Mouse (Mus musculus) neural tube, embryonic 11.5 days (tissue): Measurements from ENCODE around the gene Pi4kb. TPM values are rescaled to one million over a fixed set of nuclear protein-coding genes. Genes with fewer than 3 reads are reported as not detected.

Source experiments
- ATAC-seq: fragments of 200-750 bp; cut with Nextera tagmentation; 2 replicates; pipeline ENCODE4 v1.8.0; 2017; ENCODE audit warnings: moderate number of reproducible peaks, mild to moderate bottlenecking, moderate TSS enrichment, moderate library complexity; ENCODE audit not compliant: insufficient read depth, low FRiP score, low TSS enrichment
- DNase-seq: peaks from one replicate; pipeline ENCODE4 v3.0.0-alpha.2; 2015; ENCODE audit warnings: low spot score
- H3K27ac ChIP-seq: fragments of 300-500 bp; sonication (generic); 2 replicates; pipeline ENCODE4 v1.5.1; 2014; ENCODE audit warnings: low read depth, mild to moderate bottlenecking, low read length
- H3K27me3 ChIP-seq: fragments of 300-500 bp; sonication (generic); 2 replicates; pipeline ENCODE4 v1.6.1; 2014; ENCODE audit warnings: mild to moderate bottlenecking, low read length, mixed read lengths; ENCODE audit not compliant: control insufficient read depth, insufficient read depth
- H3K36me3 ChIP-seq: fragments of 300-500 bp; sonication (generic); 2 replicates; pipeline ENCODE4 v1.6.1; 2014; ENCODE audit warnings: mild to moderate bottlenecking, low read length, moderate library complexity, mixed read lengths; ENCODE audit not compliant: control insufficient read depth, insufficient read depth
- H3K4me1 ChIP-seq: fragments of 300-500 bp; sonication (generic); 2 replicates; pipeline ENCODE4 v1.6.1; 2014; ENCODE audit warnings: low read length, mixed read lengths; ENCODE audit not compliant: control insufficient read depth, insufficient read depth
- H3K4me2 ChIP-seq: fragments of 300-500 bp; sonication (generic); 2 replicates; pipeline ENCODE4 v1.6.1; 2014; ENCODE audit warnings: low read depth, mild to moderate bottlenecking, moderate library complexity
- H3K4me3 ChIP-seq: fragments of 300-500 bp; sonication (generic); 2 replicates; pipeline ENCODE4 v1.5.1; 2014; ENCODE audit warnings: low read depth, low read length
- H3K9ac ChIP-seq: fragments of 300-500 bp; sonication (generic); 2 replicates; pipeline ENCODE4 v1.6.1; 2014; ENCODE audit warnings: mild to moderate bottlenecking, low read length
- H3K9me3 ChIP-seq: fragments of 300-500 bp; sonication (generic); 2 replicates; pipeline ENCODE4 v1.6.1; 2016; ENCODE audit warnings: low read length; ENCODE audit not compliant: control insufficient read depth
- WGBS: fragments of 180-500 bp; shearing (Covaris S2); extraction: QIAGEN DNeasy Blood & Tissue Kit; methylation state at CpG from one replicate; pipeline ENCODE4 v1.1.7; 2014; 5-methylcytosine and 5-hydroxymethylcytosine counted together
- polyA plus RNA-seq: library from polyadenylated mRNA; unstranded; fragments of >200 nt; fragmentation: Nextera tagmentation; extraction: Ambion mirVana; gene quantifications from 2 replicates; pipeline ENCODE4 v1.2.1, GENCODE M21; 2014

Pi4kb gene
- polyA plus RNA-seq, 1 experiment from 2014 or later: 24.8 TPM

DNA sequence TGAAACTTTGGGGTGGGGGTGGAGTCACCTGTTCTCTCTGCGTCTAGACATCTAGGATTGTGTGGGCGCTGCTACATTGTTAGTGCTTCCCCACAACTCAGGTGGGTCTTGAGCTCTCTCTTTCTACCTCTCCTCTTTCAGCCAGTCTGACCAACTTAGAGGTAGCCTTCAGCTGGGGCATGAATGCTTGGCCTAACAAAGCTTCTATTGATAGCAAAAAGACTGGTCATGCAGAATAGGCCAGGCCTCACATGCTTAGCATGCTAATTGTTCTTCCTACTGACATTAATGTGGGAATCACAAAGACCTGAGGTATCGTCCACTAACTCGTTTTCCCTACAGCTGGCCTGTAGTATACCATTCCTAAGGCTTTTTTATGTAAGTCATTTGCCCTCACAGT is 28.0 kb downstream of the Pi4kb start:
- Histone ChIP-seq H3K9me3 (no peaks in the 10 kb centered on the region), H3K4me2 (no peak overlapping the region), H3K27me3 (no peaks in the 10 kb centered on the region), H3K9ac (no peak overlapping the region), H3K4me3 (no peak overlapping the region), H3K4me1 (no peaks in the 10 kb centered on the region), H3K27ac (no peak overlapping the region), H3K36me3 (peaks cover 9% of the 10 kb centered on the region)
- ATAC-seq (peak; percentile 81), DNase-seq (no peak)
- 68% methylated on average over 4 of the region's 4 CpGs for WGBS

DNA sequence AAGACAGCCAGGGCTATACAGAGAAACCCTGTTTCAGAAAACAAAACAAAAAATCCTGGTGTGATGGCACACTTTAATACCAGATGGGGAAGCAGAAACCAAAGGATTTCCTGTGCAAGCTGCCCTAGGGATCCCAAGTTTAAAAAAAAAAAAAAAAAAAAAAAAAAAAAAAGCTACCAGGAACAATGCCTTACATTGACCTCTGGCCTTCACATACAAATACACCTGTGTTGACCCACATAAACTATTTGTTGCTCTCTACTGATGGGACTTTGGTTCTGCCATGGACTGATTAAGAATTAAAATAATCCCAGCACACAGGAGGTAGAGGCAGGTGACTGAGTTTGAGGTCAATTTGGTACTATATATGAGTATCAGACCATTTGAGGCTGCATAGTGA is 28.7 kb downstream of the Pi4kb start:
- Histone ChIP-seq H3K4me1 (no peaks in the 10 kb centered on the region), H3K4me2 (no peak overlapping the region), H3K27me3 (no peaks in the 10 kb centered on the region), H3K9ac (no peak overlapping the region), H3K9me3 (no peaks in the 10 kb centered on the region), H3K36me3 (peaks cover 15% of the 10 kb centered on the region), H3K27ac (no peak overlapping the region), H3K4me3 (no peak overlapping the region)
- no peak for ATAC-seq
- DNase-seq: no peak

DNA sequence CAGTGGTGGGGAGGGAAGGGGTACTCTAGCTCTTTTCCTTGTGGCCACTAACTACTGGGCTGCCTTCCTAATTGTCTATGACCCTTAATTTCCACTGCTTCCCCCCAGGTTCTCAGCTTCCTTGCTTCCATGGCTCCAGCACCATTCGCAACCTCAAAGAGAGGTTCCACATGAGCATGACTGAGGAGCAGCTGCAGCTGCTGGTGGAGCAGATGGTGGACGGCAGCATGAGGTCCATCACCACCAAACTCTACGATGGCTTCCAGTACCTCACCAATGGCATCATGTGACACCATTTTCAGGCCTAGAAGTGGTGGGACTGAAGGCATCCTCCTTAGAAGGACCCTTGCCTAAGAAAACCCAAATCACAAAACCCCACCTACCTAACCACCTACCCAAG is 31.1 kb downstream of the Pi4kb start:
- H3K9ac ChIP-seq: no peak overlapping the region
- DNase-seq: no peak
- H3K27me3 ChIP-seq: no peaks in the 10 kb centered on the region
- WGBS: 88% methylated on average over 3 of the region's 3 CpGs
- no peak overlapping the region for H3K4me2 ChIP-seq
- peaks cover 28% of the 10 kb centered on the region for H3K36me3 ChIP-seq
- H3K9me3 ChIP-seq: no peaks in the 10 kb centered on the region
- no peaks in the 10 kb centered on the region for H3K4me1 ChIP-seq
- no peak overlapping the region for H3K4me3 ChIP-seq
- no peak overlapping the region for H3K27ac ChIP-seq
- ATAC-seq: no peak

DNA sequence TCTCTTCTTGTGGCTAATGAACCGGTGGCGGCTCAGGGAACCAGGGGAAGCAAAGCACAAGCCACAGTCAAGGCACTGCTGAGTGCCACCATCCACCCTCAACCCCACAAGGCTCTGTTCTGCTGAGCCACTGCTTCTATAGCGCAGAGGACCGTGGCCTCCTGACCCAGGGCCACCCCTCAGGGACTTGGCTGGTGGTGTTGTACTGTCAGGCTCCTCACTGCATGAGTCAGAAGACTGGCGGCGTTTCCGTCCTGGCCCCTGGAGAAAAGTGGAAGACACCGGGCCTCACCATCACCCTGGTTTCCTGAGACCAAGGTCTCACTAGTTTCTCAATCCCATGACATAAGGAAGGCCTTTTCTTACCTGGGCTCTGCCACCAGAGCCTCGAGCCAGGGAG is 33.2 kb downstream of the Pi4kb start:
- Histone ChIP-seq H3K27ac (no peak overlapping the region), H3K9me3 (no peaks in the 10 kb centered on the region), H3K27me3 (no peaks in the 10 kb centered on the region), H3K36me3 (peaks cover 36% of the 10 kb centered on the region), H3K4me3 (no peak overlapping the region), H3K9ac (no peak overlapping the region), H3K4me1 (no peaks in the 10 kb centered on the region), H3K4me2 (no peak overlapping the region)
- no peak for ATAC-seq
- 87% methylated on average over 9 of the region's 9 CpGs for WGBS
- no peak for DNase-seq

DNA sequence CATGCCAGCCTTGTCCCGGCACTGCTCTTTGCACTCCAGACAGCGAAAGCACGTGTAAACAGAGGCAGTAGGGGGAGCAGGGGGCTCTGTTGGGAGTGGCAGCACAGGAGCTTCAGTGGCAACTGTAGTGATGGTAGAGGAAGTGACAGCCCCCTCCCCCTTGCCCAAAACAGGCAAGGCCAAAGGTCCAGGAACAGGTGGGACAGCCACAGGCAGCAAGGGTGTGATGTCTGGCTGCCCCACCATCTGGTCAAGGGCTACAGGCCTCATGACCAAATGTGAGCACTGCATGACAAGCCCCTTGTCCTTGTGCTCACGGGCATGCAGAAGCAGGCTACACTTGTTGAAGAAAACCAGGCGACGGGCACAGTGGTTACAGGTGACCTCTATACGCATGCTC is 35.9 kb downstream of the Pi4kb start:
- no peaks in the 10 kb centered on the region for H3K27me3 ChIP-seq
- peaks cover 10% of the 10 kb centered on the region for H3K4me1 ChIP-seq
- H3K36me3 ChIP-seq: peaks cover 29% of the 10 kb centered on the region
- WGBS: 84% methylated on average over 7 of the region's 7 CpGs
- no peak for DNase-seq
- no peak for ATAC-seq
- H3K4me3 ChIP-seq: no peak overlapping the region
- H3K27ac ChIP-seq: no peak overlapping the region
- no peaks in the 10 kb centered on the region for H3K9me3 ChIP-seq
- H3K9ac ChIP-seq: no peak overlapping the region
- H3K4me2 ChIP-seq: no peak overlapping the region

DNA sequence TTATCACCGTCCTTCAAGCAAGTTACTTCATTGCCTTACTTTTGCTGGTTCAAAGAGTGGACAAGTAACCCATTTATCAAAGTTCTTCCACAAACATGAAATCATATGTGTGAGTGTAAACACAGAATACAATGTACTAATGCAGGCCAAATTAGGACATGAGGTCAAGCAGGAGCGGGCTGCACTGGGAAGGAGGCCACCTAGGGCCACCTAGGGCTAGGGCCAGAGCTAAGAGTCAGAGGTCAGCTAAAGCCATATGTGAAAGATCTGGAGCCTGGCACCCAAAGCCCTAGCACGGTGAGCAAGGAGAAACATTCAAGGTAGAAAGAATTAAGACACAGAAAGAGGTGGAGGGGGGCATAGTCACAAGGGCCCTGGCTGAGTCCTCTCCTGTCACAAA is 38.5 kb downstream of the Pi4kb start:
- Histone ChIP-seq H3K4me1 (peaks cover 14% of the 10 kb centered on the region), H3K9ac (no peak overlapping the region), H3K9me3 (no peaks in the 10 kb centered on the region), H3K27ac (no peak overlapping the region), H3K4me3 (no peak overlapping the region), H3K27me3 (no peaks in the 10 kb centered on the region), H3K36me3 (peaks cover 23% of the 10 kb centered on the region), H3K4me2 (no peak overlapping the region)
- ATAC-seq (no peak), DNase-seq (no peak)
- 81% methylated on average over 3 of the region's 3 CpGs for WGBS

DNA sequence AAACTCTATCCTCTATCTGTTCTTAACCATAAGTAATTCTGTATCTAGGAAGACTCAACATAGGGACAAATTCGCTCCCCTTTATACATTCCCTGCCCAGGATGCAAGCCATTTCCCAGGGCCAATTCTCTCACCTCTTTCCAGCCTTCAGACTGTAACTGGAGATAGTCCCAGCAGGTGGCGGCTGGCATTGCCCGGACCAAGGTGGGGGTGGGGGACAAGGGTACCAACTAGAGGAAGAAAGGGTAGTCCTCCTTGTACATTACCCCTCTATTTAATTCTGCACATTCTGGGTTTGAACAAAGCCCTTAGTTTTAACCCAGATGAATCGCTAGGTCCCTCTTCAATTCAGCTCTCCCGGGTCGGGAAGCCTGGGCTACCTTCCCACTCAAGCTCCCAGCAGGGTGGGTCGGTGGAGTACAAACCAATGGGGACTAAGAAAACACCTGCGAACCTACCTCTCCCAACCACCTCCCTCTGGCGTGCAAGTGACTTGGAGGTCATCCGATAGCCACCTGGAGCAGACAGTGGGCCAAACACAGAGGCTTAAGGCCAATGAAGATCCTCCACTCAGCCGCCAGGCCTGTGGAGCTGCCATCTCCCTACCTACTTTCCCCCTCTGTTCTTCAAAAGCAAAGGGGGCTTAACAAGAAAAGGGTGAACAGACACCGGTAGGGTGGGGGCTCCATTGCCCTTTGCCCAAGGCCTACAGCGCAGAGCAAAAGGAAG is 39.3 kb downstream of the Pi4kb start:
- Histone ChIP-seq H3K9ac (peak overlapping the region; percentile 84), H3K27me3 (no peaks in the 10 kb centered on the region), H3K4me3 (peak overlapping the region; percentile 92), H3K4me2 (peak overlapping the region; percentile 95), H3K9me3 (no peaks in the 10 kb centered on the region), H3K36me3 (peaks cover 16% of the 10 kb centered on the region), H3K4me1 (peaks cover 14% of the 10 kb centered on the region), H3K27ac (peak overlapping the region; percentile 68; the same call in 1 of the 2 replicates)
- ATAC-seq (no peak), DNase-seq (peak; percentile 24)
- 12% methylated on average over 13 of the region's 13 CpGs for WGBS

DNA sequence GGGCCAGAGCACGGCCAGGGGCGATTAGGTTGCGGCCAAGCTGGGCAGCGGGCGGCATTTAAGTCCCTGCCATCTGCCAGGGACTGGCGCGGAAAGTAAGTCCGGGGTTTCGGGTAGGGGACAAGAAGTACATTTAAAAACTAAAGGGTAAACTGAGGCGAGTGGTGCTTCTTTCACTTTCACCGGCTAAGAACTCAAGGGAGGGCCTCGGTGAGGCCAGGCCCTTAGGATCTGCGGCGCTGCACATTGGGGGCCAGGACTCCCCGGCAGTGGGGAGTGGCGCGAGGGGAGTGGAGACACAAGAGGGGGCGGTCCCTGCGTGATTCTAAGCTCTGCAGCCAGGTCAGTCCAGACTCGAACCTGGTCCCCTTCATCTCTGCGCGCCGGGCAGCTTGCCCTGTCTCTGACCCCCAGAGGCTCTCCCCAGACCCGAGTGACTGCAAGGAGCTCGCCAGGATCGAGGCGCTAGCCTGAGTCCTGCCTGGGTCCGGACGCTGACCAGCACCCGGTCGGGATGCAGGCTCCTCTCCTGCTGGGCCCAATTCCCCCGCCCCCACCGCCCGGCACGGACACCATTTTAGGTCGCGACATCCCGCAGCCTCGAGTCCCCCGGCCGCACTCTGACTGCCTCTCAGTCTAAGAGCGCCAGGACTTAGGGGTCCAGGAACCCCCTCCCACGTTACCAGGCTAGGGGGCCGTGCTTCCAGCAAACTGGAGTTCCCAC is 40.1 kb downstream of the Pi4kb start:
- H3K9ac ChIP-seq: peak overlapping the region; percentile 84
- under 1% methylated on average over 41 of the region's 44 CpGs for WGBS
- peaks cover 14% of the 10 kb centered on the region for H3K4me1 ChIP-seq
- peak; percentile 16 for DNase-seq
- H3K4me3 ChIP-seq: peak overlapping the region; percentile 92
- H3K27me3 ChIP-seq: no peaks in the 10 kb centered on the region
- no peaks in the 10 kb centered on the region for H3K9me3 ChIP-seq
- peak; percentile 14; the same call in 1 of the 2 replicates for ATAC-seq
- H3K27ac ChIP-seq: peak overlapping the region; percentile 68
- peaks cover 11% of the 10 kb centered on the region for H3K36me3 ChIP-seq
- peak overlapping the region; percentile 95 for H3K4me2 ChIP-seq
